Mouse (Mus musculus): ENCODE measurements around the gene Trpc2. TPM values are rescaled to one million over a fixed set of nuclear protein-coding genes. Genes with fewer than 3 reads are reported as not detected.

Trpc2 gene
- polyA plus RNA-seq, 1 experiment from 2014 or later = not detected

DNA sequence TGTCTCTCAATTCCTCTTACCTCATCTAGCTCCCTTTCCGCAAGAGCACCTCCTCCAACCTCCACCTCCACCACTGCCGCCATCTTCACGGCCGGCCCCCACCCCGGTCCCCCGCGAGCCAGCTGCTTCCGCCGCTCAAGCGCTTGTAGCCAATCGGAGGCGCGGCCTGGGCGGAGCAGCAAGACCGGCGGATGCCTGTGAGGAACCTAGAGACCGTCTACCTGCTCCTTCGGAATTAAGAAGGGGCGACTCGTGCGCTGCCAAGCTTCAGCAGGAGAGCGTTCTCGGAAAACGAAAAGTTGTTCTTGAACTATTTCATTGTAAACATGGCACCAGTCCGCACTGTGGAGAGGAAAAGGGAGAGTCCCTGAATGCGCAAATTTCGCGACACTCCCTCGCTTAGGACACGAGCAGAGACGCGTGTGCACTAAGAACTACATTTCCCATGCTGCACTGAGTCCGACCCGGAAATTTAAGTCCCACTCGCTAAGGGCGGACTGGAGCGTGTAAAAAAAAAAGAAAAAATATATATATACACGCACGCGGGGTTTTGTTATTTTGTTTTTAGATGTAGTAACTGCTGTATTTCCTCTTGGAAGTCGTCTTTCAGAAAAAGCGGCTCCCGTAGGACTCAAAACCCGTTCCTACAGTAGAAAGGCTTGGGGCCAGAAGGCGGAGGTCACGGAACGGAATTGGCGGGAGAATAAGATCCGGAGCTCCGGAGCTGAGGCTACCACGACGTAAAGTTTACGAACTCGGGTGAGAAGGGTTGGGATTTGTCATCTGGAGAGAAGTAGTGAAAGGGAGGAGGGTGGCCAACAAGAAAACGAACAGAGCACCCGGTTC, 17.6 kb upstream of the Trpc2 start, which contains the start of the genes Rnf121, Xndc1 and Xntrpc:
TSS of gene Rnf121 (minus strand) at position 424 of the 846 bp plus-strand sequence.
TSS of gene Xndc1 (plus strand) at position 466 of the 846 bp plus-strand sequence.
TSS of gene Xntrpc (plus strand) at position 668 of the 846 bp plus-strand sequence.
- Histone ChIP-seq H3K4me2 (replicated peaks) (peak within 1 kb of the TSS; percentile 75), H3K4me3 (replicated peaks; ENCODE audit: low read length) (peak within 1 kb of the TSS; percentile 65), H3K4me1 (replicated peaks; ENCODE audit: control insufficient read depth, insufficient read depth, low read length) (peaks cover 22% of the 10 kb centered on the region), H3K9ac (peak within 1 kb of the TSS; percentile 70), H3K9me3 (ENCODE audit: control insufficient read depth, low read length) (no peaks in the 10 kb centered on the region), H3K27me3 (ENCODE audit: control insufficient read depth, insufficient read depth, low read length) (no peaks in the 10 kb centered on the region), H3K27ac (peak within 1 kb of the TSS; percentile 83), H3K36me3 (replicated peaks; ENCODE audit: control insufficient read depth, insufficient read depth) (no peaks in the 10 kb centered on the region)
- peak; percentile 88 for DNase-seq (ENCODE audit: low spot score)
- ATAC-seq (ENCODE audit: low FRiP score) = peak; percentile 99
- WGBS = under 1% methylated on average over 56 of the region's 56 CpGs

- peak overlapping the region; percentile 65 for H3K4me3 ChIP-seq (replicated peaks; ENCODE audit: low read length)
- no peak overlapping the region for H3K27ac ChIP-seq
- peaks cover 9% of the 10 kb centered on the region; the same call in 1 of the 2 replicates for H3K36me3 ChIP-seq (replicated peaks; ENCODE audit: control insufficient read depth, insufficient read depth)
- H3K4me1 ChIP-seq (replicated peaks; ENCODE audit: control insufficient read depth, insufficient read depth, low read length) = peaks cover 22% of the 10 kb centered on the region
- ATAC-seq (ENCODE audit: low FRiP score) = no peak
- H3K9me3 ChIP-seq (ENCODE audit: control insufficient read depth, low read length) = no peaks in the 10 kb centered on the region
- no peaks in the 10 kb centered on the region for H3K27me3 ChIP-seq (ENCODE audit: control insufficient read depth, insufficient read depth, low read length)
- peak overlapping the region; percentile 75 for H3K4me2 ChIP-seq (replicated peaks)
- 84% methylated on average over 6 of the region's 6 CpGs for WGBS
- H3K9ac ChIP-seq = peak overlapping the region; percentile 70; the same call in 1 of the 2 replicates
- no peak for DNase-seq (ENCODE audit: low spot score)
These were observed 16.6 kb upstream of the Trpc2 start for GRCm38 (mm10) chr7:102066363-102066762.

DNA sequence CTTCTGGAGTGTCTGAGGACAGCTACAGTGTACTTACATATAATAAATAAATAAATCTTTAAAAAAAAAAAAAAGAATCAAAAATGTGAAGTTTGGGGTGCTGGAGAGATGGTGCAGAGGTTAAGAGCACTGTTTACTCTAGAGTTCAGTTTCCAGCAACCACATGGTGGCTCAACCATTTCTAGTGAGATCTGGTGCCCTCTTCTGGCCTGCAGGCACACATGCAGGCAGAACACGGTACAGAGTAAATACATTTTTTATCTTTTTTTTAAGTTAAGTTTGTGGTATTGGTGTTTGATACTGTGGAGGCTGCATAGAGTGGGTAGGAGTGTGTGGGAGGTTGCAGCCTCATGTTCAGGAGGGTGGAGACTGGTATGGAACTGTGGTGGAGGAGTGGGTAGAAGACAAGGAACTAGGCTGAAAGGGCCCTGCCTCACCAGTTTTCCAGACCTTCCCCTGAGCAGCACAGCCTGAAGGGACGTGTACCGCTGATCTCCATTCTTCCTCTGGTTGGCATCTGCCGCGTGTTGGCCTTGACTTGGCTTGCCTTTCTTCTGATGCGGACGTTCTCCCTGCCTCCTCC, 6.1 kb upstream of the Trpc2 start:
- no peak overlapping the region for H3K4me3 ChIP-seq (replicated peaks; ENCODE audit: low read length)
- DNase-seq (ENCODE audit: low spot score) (no peak), ATAC-seq (ENCODE audit: low FRiP score) (no peak)
- H3K4me1 ChIP-seq (replicated peaks; ENCODE audit: control insufficient read depth, insufficient read depth, low read length) = no peaks in the 10 kb centered on the region
- WGBS = 78% methylated on average over 7 of the region's 7 CpGs
- no peaks in the 10 kb centered on the region for H3K9me3 ChIP-seq (ENCODE audit: control insufficient read depth, low read length)
- H3K4me2 ChIP-seq (replicated peaks) = no peak overlapping the region
- H3K36me3 ChIP-seq (replicated peaks; ENCODE audit: control insufficient read depth, insufficient read depth) = peaks cover 91% of the 10 kb centered on the region
- H3K27ac ChIP-seq = no peak overlapping the region
- no peaks in the 10 kb centered on the region for H3K27me3 ChIP-seq (ENCODE audit: control insufficient read depth, insufficient read depth, low read length)
- H3K9ac ChIP-seq = no peak overlapping the region

GRCm38 (mm10) chr7:102078517-102078916, 4.4 kb upstream of the Trpc2 start:
- peak; percentile 52 for DNase-seq (ENCODE audit: low spot score)
- Histone ChIP-seq H3K9ac (no peak overlapping the region), H3K4me2 (replicated peaks) (no peak overlapping the region), H3K4me1 (replicated peaks; ENCODE audit: control insufficient read depth, insufficient read depth, low read length) (no peaks in the 10 kb centered on the region), H3K4me3 (replicated peaks; ENCODE audit: low read length) (no peak overlapping the region), H3K27ac (no peak overlapping the region), H3K27me3 (ENCODE audit: control insufficient read depth, insufficient read depth, low read length) (no peaks in the 10 kb centered on the region), H3K9me3 (ENCODE audit: control insufficient read depth, low read length) (no peaks in the 10 kb centered on the region), H3K36me3 (replicated peaks; ENCODE audit: control insufficient read depth, insufficient read depth) (peaks cover 90% of the 10 kb centered on the region)
- no peak for ATAC-seq (ENCODE audit: low FRiP score)
- 78% methylated on average over 7 of the region's 7 CpGs for WGBS

GRCm38 (mm10) chr7:102080311-102080710, 2.6 kb upstream of the Trpc2 start:
- Histone ChIP-seq H3K27me3 (ENCODE audit: control insufficient read depth, insufficient read depth, low read length) (no peaks in the 10 kb centered on the region), H3K9ac (no peak overlapping the region), H3K4me2 (replicated peaks) (no peak overlapping the region), H3K4me3 (replicated peaks; ENCODE audit: low read length) (no peak overlapping the region), H3K36me3 (replicated peaks; ENCODE audit: control insufficient read depth, insufficient read depth) (peaks cover 89% of the 10 kb centered on the region), H3K4me1 (replicated peaks; ENCODE audit: control insufficient read depth, insufficient read depth, low read length) (no peaks in the 10 kb centered on the region), H3K27ac (no peak overlapping the region), H3K9me3 (ENCODE audit: control insufficient read depth, low read length) (no peaks in the 10 kb centered on the region)
- no peak for DNase-seq (ENCODE audit: low spot score)
- WGBS = 92% methylated on average over 8 of the region's 8 CpGs
- no peak for ATAC-seq (ENCODE audit: low FRiP score)

GRCm38 (mm10) chr7:102081784-102082183, 1.1 kb upstream of the Trpc2 start:
- no peak overlapping the region for H3K9ac ChIP-seq
- DNase-seq (ENCODE audit: low spot score) = no peak
- no peaks in the 10 kb centered on the region for H3K27me3 ChIP-seq (ENCODE audit: control insufficient read depth, insufficient read depth, low read length)
- H3K4me2 ChIP-seq (replicated peaks) = no peak overlapping the region
- H3K9me3 ChIP-seq (ENCODE audit: control insufficient read depth, low read length) = no peaks in the 10 kb centered on the region
- H3K36me3 ChIP-seq (replicated peaks; ENCODE audit: control insufficient read depth, insufficient read depth) = peaks cover 81% of the 10 kb centered on the region
- no peaks in the 10 kb centered on the region for H3K4me1 ChIP-seq (replicated peaks; ENCODE audit: control insufficient read depth, insufficient read depth, low read length)
- 95% methylated on average over 5 of the region's 5 CpGs for WGBS
- no peak overlapping the region for H3K27ac ChIP-seq
- no peak overlapping the region for H3K4me3 ChIP-seq (replicated peaks; ENCODE audit: low read length)
- ATAC-seq (ENCODE audit: low FRiP score) = no peak

- no peak for DNase-seq (ENCODE audit: low spot score)
- no peak; the same call in 1 of the 2 replicates for ATAC-seq (ENCODE audit: low FRiP score)
- no peak overlapping the region for H3K27ac ChIP-seq
- H3K36me3 ChIP-seq (replicated peaks; ENCODE audit: control insufficient read depth, insufficient read depth) = peaks cover 60% of the 10 kb centered on the region
- no peaks in the 10 kb centered on the region for H3K4me1 ChIP-seq (replicated peaks; ENCODE audit: control insufficient read depth, insufficient read depth, low read length)
- no peak overlapping the region for H3K4me2 ChIP-seq (replicated peaks)
- H3K27me3 ChIP-seq (ENCODE audit: control insufficient read depth, insufficient read depth, low read length) = no peaks in the 10 kb centered on the region
- 94% methylated on average over 26 of the region's 26 CpGs for WGBS
- H3K4me3 ChIP-seq (replicated peaks; ENCODE audit: low read length) = no peak overlapping the region
- no peaks in the 10 kb centered on the region for H3K9me3 ChIP-seq (ENCODE audit: control insufficient read depth, low read length)
- no peak overlapping the region for H3K9ac ChIP-seq
These were observed 1.3 kb downstream of the Trpc2 start for GRCm38 (mm10) chr7:102084041-102084696.

DNA sequence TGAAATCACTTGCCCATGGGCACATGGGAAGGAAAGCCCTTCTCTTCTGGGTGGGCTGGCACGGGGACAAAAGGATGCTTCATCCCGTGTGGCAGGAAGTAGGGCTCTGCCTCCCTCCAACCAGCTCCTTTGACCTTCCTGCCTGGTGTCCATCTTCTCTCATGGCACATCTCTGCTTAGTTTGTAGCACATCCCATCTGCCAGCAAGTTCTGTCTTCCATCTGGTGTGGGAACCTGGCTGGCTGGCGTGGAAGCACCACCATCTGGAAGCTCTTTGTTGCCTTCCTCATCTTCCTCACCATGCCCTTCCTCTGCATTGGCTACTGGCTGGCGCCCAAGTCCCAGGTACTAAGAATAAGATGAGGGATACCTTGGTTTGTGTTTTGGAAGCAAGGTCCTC, 4.4 kb downstream of the Trpc2 start:
- no peak overlapping the region for H3K4me2 ChIP-seq (replicated peaks)
- H3K27me3 ChIP-seq (ENCODE audit: control insufficient read depth, insufficient read depth, low read length) = no peaks in the 10 kb centered on the region
- H3K36me3 ChIP-seq (replicated peaks; ENCODE audit: control insufficient read depth, insufficient read depth) = peaks cover 35% of the 10 kb centered on the region
- no peak for DNase-seq (ENCODE audit: low spot score)
- H3K4me3 ChIP-seq (replicated peaks; ENCODE audit: low read length) = no peak overlapping the region
- H3K4me1 ChIP-seq (replicated peaks; ENCODE audit: control insufficient read depth, insufficient read depth, low read length) = no peaks in the 10 kb centered on the region
- ATAC-seq (ENCODE audit: low FRiP score) = no peak
- H3K9me3 ChIP-seq (ENCODE audit: control insufficient read depth, low read length) = no peaks in the 10 kb centered on the region
- H3K9ac ChIP-seq = no peak overlapping the region
- WGBS = 92% methylated on average over 4 of the region's 4 CpGs
- H3K27ac ChIP-seq = no peak overlapping the region
